Mouse (Mus musculus) spleen, adult 2 months (tissue): ENCODE results near the gene Zfp60.

Source experiments
- CTCF ChIP-seq: fragments of 200-500 bp; IDR thresholded peaks from 2 replicates; pipeline ENCODE4 v1.5.1; 2011; ENCODE audit warnings: mild to moderate bottlenecking, inconsistent platforms; ENCODE audit not compliant: insufficient read depth, insufficient read length, insufficient replicate concordance; ENCODE audit errors: extremely low read depth
- POLR2A ChIP-seq: fragments of 200-500 bp; IDR thresholded peaks from 2 replicates; pipeline ENCODE4 v1.6.1; 2011; ENCODE audit warnings: low read depth, low read length, inconsistent platforms

- TF ChIP-seq CTCF, result no peak
- no peak for TF ChIP-seq POLR2A
These were observed 757 bp downstream of the Zfp60 start for GRCm38 (mm10) chr7:27731946-27732345.
